Mouse (Mus musculus): ENCODE measurements at regions not wholly inside any gene's neighbourhood (a gene's known extent, or its start where the extent isn't known, plus 50 kb on each side); places are given as distances from the start of the nearest gene placed in this dataset.

- no peak for DNase-seq
These were observed 95.0 kb upstream of the Arhgef9 start for GRCm38 (mm10) chrX:95291676-95292075.

- DNase-seq, result no peak
These were observed 85.4 kb upstream of the Arhgef9 start for GRCm38 (mm10) chrX:95282038-95282437.

GRCm38 (mm10) chrX:95253517-95253916, 56.9 kb upstream of the Arhgef9 start:
- DNase-seq, result peak; percentile 6
